Mouse (Mus musculus): ENCODE measurements around the gene Fam32a.

Gene Fam32a

DNA sequence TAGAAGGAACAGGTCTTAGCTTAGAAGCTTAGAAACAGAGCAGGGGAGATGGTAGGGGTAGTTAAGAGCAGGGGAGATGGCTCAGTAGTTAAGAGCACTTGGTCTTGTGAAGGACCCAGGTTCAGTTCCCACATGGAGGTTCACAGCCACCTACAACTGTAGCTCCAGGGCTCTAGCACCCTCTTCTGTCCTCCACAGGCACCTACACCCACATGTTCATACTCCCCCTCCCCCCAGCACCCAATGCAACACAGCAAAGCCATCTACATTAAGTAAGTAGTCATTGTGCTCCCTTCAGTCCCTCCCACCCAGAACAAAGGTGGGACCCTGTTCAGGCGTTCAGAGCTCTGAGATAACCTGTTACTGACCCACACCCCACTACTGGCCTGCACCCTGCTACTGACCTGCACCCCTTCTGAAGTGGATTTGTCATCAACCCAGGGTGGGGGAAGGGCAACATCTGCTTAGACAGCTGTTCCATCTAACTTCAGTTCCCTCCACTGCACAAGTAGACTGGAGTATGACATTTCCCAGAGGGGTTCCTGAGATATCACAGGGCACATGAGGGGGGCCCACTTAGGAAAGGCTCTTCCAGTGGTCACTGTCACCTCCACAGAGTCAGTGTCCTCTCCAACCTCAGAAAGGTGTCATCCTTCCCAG lies 53.7 kb downstream of the Fam32a start:
- DNase-seq (ENCODE audit: extremely low read depth, low read depth, low spot score) = no peak

DNA sequence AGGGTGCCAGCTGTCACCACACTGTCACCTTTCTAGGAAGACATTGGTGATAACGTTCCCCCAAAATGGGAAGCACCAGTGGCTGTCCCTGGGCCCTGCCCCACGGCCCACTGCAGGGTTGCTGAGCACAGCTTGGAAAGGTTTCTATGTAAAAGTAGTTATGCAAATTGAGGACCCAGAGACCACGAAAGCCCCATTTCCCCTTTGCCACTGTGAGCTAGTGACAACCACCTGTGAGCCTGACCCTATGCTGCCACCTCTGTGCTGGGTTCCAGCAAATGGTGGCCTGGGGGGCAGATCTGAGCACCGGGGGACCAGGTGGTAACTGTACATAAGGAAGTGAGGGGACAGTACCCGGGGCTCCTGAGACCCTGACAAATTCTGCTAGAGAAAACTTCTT lies 54.3 kb downstream of the Fam32a start:
- DNase-seq (ENCODE audit: extremely low read depth, low read depth, low spot score) = no peak

All from fat pad, adult 2 months (tissue).